Mouse (Mus musculus): ENCODE data around the gene Hspb9.

Hspb9 gene

DNA sequence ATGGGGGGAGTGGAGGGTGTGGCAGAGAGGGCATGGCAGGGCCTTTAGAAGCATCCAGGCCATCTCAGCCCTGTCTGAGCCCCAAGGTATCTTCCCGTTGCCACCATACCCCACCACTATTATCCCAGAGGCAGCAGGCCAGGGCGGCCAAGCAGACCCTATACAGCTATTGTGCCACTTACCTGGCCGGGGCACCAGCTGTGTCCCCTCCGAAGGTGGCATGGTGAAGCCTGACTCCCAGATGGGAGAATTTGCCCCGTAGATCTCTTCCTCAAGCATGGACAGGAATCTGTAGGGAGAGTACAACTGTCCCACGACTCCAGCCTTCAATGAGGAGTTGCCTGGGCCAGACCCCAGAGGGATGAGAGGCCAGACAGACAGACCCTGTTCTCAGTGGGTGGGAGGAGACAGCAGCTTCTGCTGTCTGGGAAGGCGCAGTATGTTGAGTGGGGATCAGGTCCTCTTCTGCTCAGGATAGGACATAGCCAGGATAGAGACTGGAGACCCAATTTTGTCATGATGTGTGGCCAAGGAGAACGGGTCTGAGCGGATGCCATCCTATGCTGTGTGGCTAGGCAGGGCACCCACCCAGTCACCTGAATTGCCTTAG, 4.3 kb upstream of the Hspb9 start:
- DNase-seq: no peak

- no peak for DNase-seq
Observed at GRCm38 (mm10) chr11:100710528-100710927, 3.1 kb upstream of the Hspb9 start.

DNA sequence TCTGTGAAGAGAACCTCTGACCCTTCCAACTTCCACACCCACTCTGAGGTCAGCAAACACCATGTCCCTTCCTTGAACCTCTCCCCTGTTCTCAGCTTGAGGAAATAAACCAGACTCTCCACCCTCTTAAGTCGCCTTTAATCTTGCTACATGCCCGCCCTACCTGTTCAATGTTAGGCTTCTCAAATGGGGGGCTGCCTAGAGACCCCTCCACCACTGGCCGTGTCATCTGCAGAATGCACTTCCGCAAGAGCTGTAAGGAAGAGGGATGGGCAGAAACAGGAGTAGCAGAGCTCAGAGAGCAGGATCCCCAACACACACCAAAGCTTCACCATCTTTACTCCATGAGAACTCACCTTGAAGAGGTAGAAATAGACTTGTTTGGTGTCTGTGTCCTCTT, 2.7 kb upstream of the Hspb9 start:
- no peak for DNase-seq

DNA sequence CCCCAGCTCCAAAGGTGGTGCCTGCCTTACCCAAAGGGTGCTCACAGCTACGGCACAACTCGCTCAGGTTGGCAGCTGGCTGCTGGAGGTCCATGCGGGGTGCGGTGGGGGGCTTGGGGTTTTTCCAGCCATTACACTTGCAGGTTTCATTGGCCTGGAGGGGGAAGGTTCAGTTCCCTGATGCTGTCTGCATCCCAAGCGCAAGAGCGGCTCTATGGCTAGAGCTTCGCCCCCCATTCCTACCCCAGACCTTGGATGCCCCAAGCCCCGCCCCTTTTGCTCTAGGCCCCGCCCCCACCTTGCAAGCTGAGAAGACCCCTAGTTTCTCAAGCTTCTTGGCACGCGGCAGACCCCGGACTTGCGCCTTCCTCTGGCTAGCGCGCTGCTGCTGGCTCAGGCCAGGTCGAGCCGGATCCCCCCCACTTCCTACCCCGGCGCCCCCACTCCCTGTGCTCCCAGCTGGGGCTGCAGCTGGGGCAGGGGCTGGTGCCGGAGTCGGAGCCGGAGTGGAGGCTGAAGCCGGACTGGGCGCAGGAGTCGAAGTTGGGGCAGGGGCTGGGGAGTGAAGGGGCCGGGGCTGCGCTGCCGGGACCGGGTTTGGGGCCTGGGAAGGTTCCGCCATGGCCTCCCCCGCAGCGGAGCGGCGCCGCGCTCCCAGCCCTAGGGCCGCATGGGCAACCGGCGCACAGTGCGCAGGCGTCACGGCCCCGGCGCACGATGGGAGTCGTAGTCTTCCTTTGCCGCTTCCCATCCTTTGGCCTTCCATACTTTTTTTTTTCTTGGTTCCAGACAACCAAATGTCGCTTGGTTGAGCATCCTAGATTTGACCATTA, 1.7 kb upstream of the Hspb9 start, which contains the start of gene Kat2a:
Kat2a (minus strand) TSS at position 683 of the 833 bp plus-strand sequence.
- DNase-seq: peak; percentile 78

DNA sequence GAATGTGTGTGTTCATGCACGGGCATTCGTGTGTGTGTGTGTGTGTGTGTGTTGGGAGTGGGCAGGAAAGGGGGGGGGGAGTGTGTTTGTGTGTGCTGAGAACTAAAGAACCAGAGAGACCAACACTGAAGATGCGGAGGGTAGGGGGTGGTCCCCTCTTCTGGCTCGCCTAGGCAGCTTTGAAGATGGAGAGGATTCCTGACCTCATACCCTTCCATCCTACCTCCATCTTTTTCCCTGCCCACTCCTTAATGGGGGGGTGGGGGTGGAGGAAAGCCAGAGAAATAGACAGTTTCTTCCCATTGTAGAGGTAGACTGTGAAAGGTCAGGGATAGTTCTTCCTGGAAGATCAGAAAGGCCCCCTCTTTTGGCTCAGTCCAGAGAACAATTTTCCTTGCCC, 476 bp upstream of the Hspb9 start:
- no peak for DNase-seq

- peak; percentile 79 for DNase-seq
Observed at GRCm38 (mm10) chr11:100714534-100714915, 875 bp downstream of the Hspb9 start.

- no peak for DNase-seq
Observed at GRCm38 (mm10) chr11:100714948-100715347, 1.3 kb downstream of the Hspb9 start.

DNA sequence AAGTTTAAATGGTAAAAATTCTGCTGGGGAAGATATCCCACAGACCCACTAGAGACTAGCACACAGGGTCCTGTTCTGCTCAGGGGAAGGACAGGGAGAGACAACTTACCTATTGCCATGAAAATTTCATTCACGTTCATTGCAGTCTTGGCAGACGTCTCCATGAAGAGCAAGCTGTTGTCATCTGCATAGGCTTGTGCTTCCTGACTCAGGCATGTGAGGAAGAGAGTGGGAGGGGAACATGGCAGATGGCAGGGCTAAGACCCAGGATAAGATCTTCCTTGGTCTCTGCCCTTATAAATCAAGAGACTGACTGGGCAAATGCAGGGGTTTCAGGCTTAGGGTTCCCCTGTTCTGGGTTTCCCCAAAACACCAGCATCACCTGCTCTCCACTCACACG, 3.0 kb downstream of the Hspb9 start:
- DNase-seq: no peak

- DNase-seq: no peak
Observed at GRCm38 (mm10) chr11:100718462-100718861, 4.8 kb downstream of the Hspb9 start.

DNA sequence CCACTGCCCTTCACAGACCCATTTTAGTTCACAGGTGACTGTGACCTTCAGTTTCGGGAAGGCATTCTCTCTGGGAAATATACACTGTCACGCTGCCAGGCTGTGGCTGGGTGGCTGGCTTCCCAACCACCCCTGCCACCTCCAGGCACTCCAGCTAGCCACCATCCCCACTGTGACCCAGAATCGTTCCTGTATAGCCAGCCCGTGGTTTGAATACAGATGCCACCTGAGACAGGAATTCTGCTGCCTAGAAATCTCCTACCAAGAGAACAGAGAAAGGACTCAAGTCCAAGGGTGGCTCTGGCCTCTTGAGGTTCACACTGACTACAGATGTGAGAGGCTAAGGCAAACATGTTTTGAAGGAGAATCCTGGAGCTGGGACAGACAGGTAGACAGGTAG, 5.2 kb downstream of the Hspb9 start:
- no peak for DNase-seq

- no peak for DNase-seq
Observed at GRCm38 (mm10) chr11:100719312-100719711, 5.7 kb downstream of the Hspb9 start.

DNA sequence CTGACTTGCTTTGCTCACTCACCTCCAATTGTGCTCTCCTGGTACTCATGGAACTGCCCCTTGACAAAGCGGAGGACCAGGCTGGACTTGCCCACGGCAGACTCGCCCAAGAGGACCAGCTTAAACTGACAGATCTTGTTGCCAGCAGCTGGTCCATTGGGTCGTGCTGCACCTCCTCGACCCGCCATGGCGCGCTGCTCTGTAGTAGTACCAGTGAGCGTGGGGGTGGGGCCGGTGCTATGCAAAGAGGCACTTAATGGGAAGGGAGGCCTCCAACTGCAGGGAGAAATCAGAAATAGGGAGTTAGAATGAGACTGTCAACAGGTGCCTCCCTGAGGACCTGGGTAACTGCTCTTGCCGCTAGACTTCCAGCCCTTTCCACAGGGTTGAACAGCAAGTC, 6.2 kb downstream of the Hspb9 start:
- no peak for DNase-seq

- DNase-seq: no peak
Observed at GRCm38 (mm10) chr11:100720345-100720744, 6.7 kb downstream of the Hspb9 start.

DNA sequence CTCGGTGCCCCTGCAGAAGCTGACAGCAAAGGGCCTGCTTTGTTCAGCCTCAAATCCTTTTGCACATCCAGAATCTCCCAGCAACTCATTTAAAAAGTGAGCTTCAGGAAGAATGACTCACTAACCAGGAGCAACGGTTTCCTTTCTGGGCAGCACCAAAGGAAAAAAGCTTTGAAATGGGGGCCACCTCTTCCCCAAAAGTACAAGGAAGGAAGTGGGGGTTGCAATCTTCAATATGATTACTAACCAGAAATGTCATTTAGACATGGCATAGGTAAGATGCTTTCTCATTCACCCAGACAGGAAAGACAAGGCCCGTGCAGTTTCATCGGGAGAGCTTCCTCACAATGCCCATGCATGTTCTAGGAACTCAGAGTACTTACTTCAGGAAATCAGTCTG, 7.6 kb downstream of the Hspb9 start:
- no peak for DNase-seq

DNA sequence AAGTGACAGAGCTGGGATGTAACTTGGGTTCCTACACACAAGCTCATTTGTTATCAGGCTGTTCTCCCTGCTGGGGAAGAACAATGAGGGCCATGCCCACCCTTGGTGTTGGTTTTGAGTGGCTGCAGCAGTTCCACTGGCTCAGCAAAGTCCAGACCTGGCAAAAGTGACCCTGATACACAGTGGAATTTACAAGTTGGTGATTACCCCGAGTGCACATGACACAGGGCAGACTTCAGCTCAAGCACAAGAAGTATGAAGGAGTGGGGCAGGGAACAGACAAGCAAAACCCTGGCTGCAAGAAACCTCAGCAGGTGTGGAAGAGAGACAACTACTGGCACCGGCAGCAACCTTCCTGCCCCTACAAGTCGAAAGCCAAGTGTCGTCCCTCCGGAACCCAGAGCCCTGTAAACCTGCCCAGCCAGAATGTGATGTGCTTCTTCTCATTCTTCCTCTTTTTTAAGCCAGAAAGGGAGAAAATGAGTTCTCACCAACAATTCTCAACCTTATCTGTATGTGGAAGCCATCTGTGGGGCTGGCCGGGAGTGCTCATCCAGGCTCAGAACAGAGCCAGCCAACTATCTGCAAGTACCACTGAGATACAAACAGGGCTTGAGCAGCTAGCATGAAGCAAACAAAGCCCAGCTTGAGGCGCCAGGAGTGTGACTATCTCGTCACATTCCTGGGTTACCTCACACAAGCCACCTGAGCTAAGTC, 8.3 kb downstream of the Hspb9 start:
- no peak for DNase-seq

GRCm38 (mm10) chr11:100722493-100723028, 8.9 kb downstream of the Hspb9 start:
- no peak for DNase-seq

DNA sequence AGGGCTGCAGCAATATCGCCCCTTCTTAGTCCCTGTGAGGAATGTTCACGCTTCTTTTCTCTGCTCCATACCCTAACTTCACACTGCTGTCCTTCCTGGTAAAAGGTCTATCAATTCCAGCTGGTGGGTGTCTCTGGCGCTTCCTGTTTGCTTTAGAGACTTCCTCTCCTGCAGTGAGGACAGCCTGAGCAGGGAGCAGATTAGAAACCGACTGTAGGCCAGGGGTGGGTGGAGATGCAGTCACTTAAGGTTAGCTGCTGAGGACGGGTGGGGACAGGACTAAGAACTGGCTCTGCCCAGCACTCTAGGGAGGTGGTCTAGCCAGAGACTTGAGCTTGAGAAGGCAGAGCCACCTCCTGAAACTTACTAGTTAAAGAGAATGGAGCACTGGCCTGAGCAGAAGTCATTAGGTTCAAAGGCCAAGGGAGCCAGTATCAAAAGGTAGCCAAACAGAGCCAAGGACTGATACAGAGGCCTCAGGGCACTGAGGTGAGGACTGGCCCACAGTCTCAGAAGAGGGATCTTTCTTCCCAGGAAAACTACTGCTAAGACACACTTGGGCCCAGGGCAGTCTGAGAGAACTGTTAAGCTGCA, 11.4 kb downstream of the Hspb9 start:
- no peak for DNase-seq

DNA sequence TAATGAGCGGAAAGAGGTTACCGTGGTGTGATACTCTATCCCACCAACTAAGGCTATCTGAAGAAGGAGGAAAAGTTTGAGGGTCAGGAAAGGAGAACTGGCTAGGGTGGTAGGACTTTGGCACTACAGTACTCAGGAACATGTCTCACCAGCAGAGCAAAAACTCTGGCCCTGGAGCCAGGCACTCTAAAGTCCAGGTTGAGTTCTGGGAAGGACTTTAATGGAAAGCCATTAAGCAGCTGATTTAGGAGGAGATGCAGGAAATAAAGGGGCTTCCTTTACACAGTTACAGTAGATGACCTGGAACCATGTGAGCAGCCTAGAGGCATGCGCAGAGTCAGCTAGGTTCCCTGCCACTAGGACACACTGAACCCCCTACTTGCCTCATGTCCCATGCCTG, 13.6 kb downstream of the Hspb9 start:
- no peak for DNase-seq

DNA sequence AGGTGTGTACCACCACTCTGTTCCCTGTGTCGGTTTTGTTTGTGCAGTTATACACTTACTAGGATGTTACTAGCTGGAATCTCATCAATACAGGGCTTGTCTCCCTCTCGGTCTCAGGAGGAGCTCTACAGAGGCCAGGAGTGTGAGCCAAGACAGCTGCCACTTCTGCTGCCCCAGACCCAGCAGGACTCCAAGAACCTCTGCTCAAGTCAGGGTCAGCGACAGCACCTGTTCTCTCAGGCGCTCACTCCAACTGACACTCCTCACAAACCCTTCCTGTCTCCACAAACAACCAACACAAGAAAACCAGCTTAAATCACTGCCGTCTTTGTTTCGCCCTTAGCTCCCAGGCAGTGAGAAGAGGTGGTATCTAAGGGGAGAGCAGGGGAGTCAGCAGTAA, 15.0 kb downstream of the Hspb9 start:
- no peak for DNase-seq

- DNase-seq: no peak
Observed at GRCm38 (mm10) chr11:100729976-100730375, 16.3 kb downstream of the Hspb9 start.

DNA sequence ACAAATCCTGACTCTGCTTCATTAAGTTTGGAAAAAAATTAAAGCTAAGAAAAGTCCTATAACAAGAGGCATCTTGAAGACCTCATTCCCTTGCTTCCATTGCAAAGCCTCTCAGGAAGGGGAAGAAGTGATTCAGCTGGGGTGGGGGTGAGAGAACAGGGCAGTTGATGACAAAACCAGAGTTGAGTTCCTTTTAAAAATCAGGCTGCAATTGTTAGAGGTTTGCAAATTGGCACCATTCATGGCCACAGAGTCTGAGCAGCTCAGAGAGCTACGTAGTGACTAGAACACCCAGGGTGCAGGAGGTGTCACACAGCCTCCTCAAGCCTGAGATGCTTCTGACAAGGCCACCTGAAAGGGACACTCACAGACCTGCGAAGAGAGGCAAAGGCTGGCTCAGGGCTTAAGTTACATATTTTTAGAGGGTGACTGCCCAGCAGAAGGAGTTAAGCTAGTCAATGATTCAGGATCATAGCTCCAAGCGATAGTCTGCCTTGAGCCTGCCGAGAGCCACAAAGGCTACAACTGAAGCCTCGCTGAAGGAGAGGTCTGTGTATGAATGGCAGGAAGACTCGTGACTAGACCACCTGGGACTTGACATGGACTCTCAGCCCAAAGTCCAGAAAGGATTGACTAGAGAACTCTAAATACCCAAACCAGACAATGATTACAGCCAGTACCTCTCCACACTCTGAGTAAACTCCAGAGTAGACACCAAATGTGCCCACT, 17.0 kb downstream of the Hspb9 start:
- DNase-seq: no peak

GRCm38 (mm10) chr11:100735134-100735865, 21.6 kb downstream of the Hspb9 start:
- no peak for DNase-seq

All from thymus, postnatal 25 days (tissue).